Mouse (Mus musculus): Measurements from ENCODE around the gene Pitpnc1.

- TF ChIP-seq POLR2A (IDR thresholded peaks at IDR 0.05; ENCODE audit: insufficient read depth, low read depth, low read length) (no peak), CTCF (IDR thresholded peaks at IDR 0.05; ENCODE audit: insufficient read depth, low read depth, low read length) (no peak)
These were observed 203.0 kb downstream of the Pitpnc1 start for GRCm38 (mm10) chr11:107267522-107267921.
